8 mouse cellular contexts compared by ENCODE assay signal in the genomic region with DNA sequence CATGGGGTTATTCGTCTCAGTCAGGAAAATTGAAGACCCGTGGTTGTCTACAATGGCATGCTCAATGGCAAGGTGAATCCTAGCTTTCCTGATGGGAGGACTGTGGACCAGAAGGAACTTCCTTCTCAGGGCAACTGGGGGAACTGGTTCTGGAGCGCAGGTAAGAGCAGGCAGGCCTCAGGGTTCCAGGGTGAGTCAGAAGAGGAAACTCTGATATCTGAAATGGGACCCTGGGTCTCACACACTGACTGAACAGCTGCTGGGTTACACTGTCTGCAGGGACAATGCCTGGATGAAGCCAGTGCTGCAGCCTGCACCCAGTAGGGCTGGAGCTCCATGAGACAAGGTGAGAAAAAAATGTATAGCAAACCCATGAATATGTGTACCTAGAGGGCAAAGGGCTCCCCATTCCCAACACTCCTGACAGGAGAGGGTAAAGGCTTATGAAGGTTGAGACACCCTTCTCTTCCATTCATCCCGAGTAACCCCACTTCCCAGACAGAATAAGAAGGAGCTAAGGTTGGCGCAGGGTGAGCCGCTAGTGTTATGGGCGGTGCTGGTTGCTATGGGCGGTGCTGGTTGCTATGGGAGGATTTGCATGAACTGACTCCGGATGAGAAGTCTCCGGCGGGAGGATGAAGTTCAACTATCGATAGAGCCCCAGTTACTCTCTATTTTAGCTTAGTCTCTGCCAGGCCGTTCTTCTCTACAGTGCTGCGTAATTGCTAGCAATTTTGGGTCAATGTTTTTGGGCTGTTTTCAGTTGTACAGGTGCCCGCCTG. TPM values are rescaled to one million over a fixed set of nuclear protein-coding genes. Genes with fewer than 3 reads are reported as not detected.
DNase-seq lines count a peak whose midpoint lies in the region; ATAC-seq and TF ChIP-seq lines count a peak whose summit lies in the region.

No protein-coding gene starts in this region.

- peaks cover 36% of the 10 kb centered on the region for H3K27me3 ChIP-seq in CH12.LX (replicated peaks)
- H3K27me3 ChIP-seq in heart, embryonic 12.5 days (replicated peaks), result no peaks in the 10 kb centered on the region; the same call in 1 of the 2 replicates
- 0 out of 2 replicates have a peak, but pooled peaks cover 8% of the 10 kb centered on the region for H3K27me3 ChIP-seq in limb, embryonic 10.5 days (ENCODE audit: low read depth, poor library complexity, severe bottlenecking)
- H3K27me3 ChIP-seq in midbrain, embryonic 14.5 days (ENCODE audit: control insufficient read depth, insufficient read depth, low read length), result no peaks in the 10 kb centered on the region

- peak; percentile 82 for ATAC-seq in heart, embryonic 12.5 days (ENCODE audit: insufficient number of reproducible peaks, low FRiP score)
- no peak for ATAC-seq in midbrain, embryonic 14.5 days (ENCODE audit: low FRiP score, low TSS enrichment)

- TF ChIP-seq RAD21 in CH12.LX (IDR thresholded peaks at IDR 0.05; ENCODE audit: low read depth, low read length), result no peak

- H3K4me2 ChIP-seq in CH12.LX (ENCODE audit: insufficient read depth, low read depth, poor library complexity, severe bottlenecking), result peak overlapping the region; percentile 68
- 0 out of 2 replicates have a peak overlapping the region, but pooled peaks have one; percentile 1 for H3K4me2 ChIP-seq in heart, embryonic 12.5 days
- no peak overlapping the region for H3K4me2 ChIP-seq in midbrain, embryonic 14.5 days (ENCODE audit: low read length)

- H3K36me3 ChIP-seq in CH12.LX (replicated peaks in 1 of 2; ENCODE audit: control insufficient read depth in 1 of 2, insufficient read depth in 1 of 2, low read length in 1 of 2), result peaks cover 2 to 3% of the 10 kb centered on the region in 2 experiments
- peaks cover 21% of the 10 kb centered on the region for H3K36me3 ChIP-seq in heart, embryonic 12.5 days
- H3K36me3 ChIP-seq in limb, embryonic 10.5 days, result no peaks in the 10 kb centered on the region; the same call in 1 of the 2 replicates
- peaks cover 19% of the 10 kb centered on the region for H3K36me3 ChIP-seq in midbrain, embryonic 14.5 days (ENCODE audit: control insufficient read depth, insufficient read depth, low read length)

- no peak overlapping the region for H3K9ac ChIP-seq in CH12.LX (ENCODE audit: insufficient read depth, low read depth)
- H3K9ac ChIP-seq in heart, embryonic 12.5 days, result no peak overlapping the region
- no peak overlapping the region for H3K9ac ChIP-seq in midbrain, embryonic 14.5 days (replicated peaks; ENCODE audit: low read length)

- dilution Hi-C loops in CH12.LX (cut with MboI; ENCODE audit: extremely low pct_ligation_motif_present, extremely low pct_unique_long_range_greater_than_20kb, low sequenced_read_pairs), result no loop called here

- in situ Hi-C loops in CH12.LX (cut with MboI; ENCODE audit: low pct_ligation_motif_present, low pct_unique_long_range_greater_than_20kb, low sequenced_read_pairs), result no loop called here

- 25% methylated on average over 15 of the region's 15 CpGs for WGBS in heart, embryonic 12.5 days
- 17% methylated on average over 15 of the region's 15 CpGs for WGBS in limb, embryonic 10.5 days
- WGBS in midbrain, embryonic 14.5 days, result 18% methylated on average over 15 of the region's 15 CpGs

- no peak for TF ChIP-seq CTCF in CH12.LX (conservative IDR thresholded peaks at IDR 0.05 in 1 of 2, IDR thresholded peaks at IDR 0.05 in 1 of 2; ENCODE audit: low read depth in 2 of 2, low read length in 2 of 2)

- TF ChIP-seq EP300 in CH12.LX (IDR thresholded peaks at IDR 0.05; ENCODE audit: low read length), result no peak

- peaks cover 7 to 16% of the 10 kb centered on the region in 2 experiments; a peak in 3 of 4 replicates for H3K4me1 ChIP-seq in CH12.LX (ENCODE audit: control insufficient read depth in 1 of 2, insufficient read depth in 2 of 2)
- peaks cover 8% of the 10 kb centered on the region for H3K4me1 ChIP-seq in heart, embryonic 12.5 days (replicated peaks)
- H3K4me1 ChIP-seq in limb, embryonic 10.5 days, result peaks cover 27% of the 10 kb centered on the region
- 0 out of 2 replicates have a peak, but pooled peaks cover 2% of the 10 kb centered on the region for H3K4me1 ChIP-seq in midbrain, embryonic 14.5 days (ENCODE audit: control insufficient read depth, insufficient read depth, low read length)

- no peaks in the 10 kb centered on the region for H3K9me3 ChIP-seq in CH12.LX (replicated peaks; ENCODE audit: low read length)
- H3K9me3 ChIP-seq in heart, embryonic 12.5 days (replicated peaks), result no peaks in the 10 kb centered on the region
- H3K9me3 ChIP-seq in limb, embryonic 10.5 days (replicated peaks), result no peaks in the 10 kb centered on the region
- no peaks in the 10 kb centered on the region for H3K9me3 ChIP-seq in midbrain, embryonic 14.5 days (ENCODE audit: control insufficient read depth, low read length)

- H3K27ac ChIP-seq in CH12.LX (ENCODE audit: insufficient read depth, low read depth), result no peak overlapping the region
- no peak overlapping the region for H3K27ac ChIP-seq in heart, embryonic 12.5 days (ENCODE audit: poor library complexity, severe bottlenecking)
- no peak overlapping the region for H3K27ac ChIP-seq in limb, embryonic 10.5 days
- H3K27ac ChIP-seq in midbrain, embryonic 14.5 days (replicated peaks; ENCODE audit: low read depth, low read length), result no peak overlapping the region

- peak; percentile 79 for DNase-seq in CH12.LX (ENCODE audit: extremely low read depth)
- peak; percentile 82 for DNase-seq in c-Kit-positive CD71-positive TER-119-positive erythroid progenitor cells, embryonic 14.5 days (ENCODE audit: low spot score)
- peak; percentile 79 for DNase-seq in limb, embryonic 10.5 days (ENCODE audit: low spot score)
- DNase-seq in midbrain, embryonic 14.5 days, result peak; percentile 51
- DNase-seq in thymus, postnatal 36 days, result peak; percentile 70
- DNase-seq in gastrocnemius, postnatal 10 days, result no peak
- DNase-seq in cerebellum, postnatal 36 days, result no peak

- H3K4me3 ChIP-seq in CH12.LX (replicated peaks in 1 of 3; ENCODE audit: low read depth in 2 of 3, low read length in 2 of 3, poor library complexity in 1 of 3), result peak overlapping the region in 1 of 3 experiments; percentile 14
- no peak overlapping the region for H3K4me3 ChIP-seq in heart, embryonic 12.5 days
- H3K4me3 ChIP-seq in limb, embryonic 10.5 days, result no peak overlapping the region
- H3K4me3 ChIP-seq in midbrain, embryonic 14.5 days (replicated peaks; ENCODE audit: low read depth, low read length), result no peak overlapping the region

- no peak for TF ChIP-seq POLR2A in CH12.LX (IDR thresholded peaks at IDR 0.05; ENCODE audit: low read depth, low read length)

- no peaks in the 10 kb centered on the region for H3K79me2 ChIP-seq in CH12.LX (replicated peaks; ENCODE audit: control insufficient read depth, extremely low read depth, insufficient read depth, poor library complexity, severe bottlenecking)

TF ChIP-seq in CH12.LX, 34 proteins besides CTCF, POLR2A, EP300 and RAD21:
- TF ChIP-seq MXI1 (IDR thresholded peaks at IDR 0.05; ENCODE audit: low read depth, low read length) (peak; percentile 79), ZMIZ1 (IDR thresholded peaks at IDR 0.05; ENCODE audit: low read depth, low read length) (no peak)
TF ChIP-seq in CH12.LX: peak in this region for 1.

RNA-seq across cellular contexts. Expression of a gene that starts 19.4 kb away (rescaled TPM):
- total RNA-seq in CH12.LX (2012; rRNA removed) (1.0 and 1.4 TPM in 2 replicates), CH12.LX (2014; rRNA removed) (not detected in 2 replicates)
- not detected in 2 replicates for polyA plus RNA-seq in CH12.LX (2012; ENCODE audit: insufficient read length, low read depth)
- 108 TPM in 2 replicates for polyA plus RNA-seq in heart, embryonic 12.5 days (2016; fragmentation: Nextera tagmentation; extraction: Ambion mirVana)
- polyA plus RNA-seq in limb, embryonic 10.5 days (2016; fragmentation: Nextera tagmentation; extraction: Ambion mirVana), result 45.7 and 47.6 TPM in 2 replicates
- polyA plus RNA-seq in midbrain, embryonic 14.5 days (2014; fragmentation: Nextera tagmentation; extraction: Ambion mirVana), result 124 and 177 TPM in 2 replicates
- 10 to 100 TPM; 25.3 to 27.2 TPM for total RNA-seq in gastrocnemius, postnatal 10 days (2021)

RNA-seq across cellular contexts. Expression of a gene that starts 24.4 kb away (rescaled TPM):
- 26.2 and 28.8 TPM in 2 replicates for total RNA-seq in CH12.LX (2012; rRNA removed)
- total RNA-seq in CH12.LX (2014; rRNA removed), result 31.2 and 35.2 TPM in 2 replicates
- 79.7 TPM in 2 replicates for polyA plus RNA-seq in CH12.LX (2012; ENCODE audit: insufficient read length, low read depth)
- 27.1 and 27.6 TPM in 2 replicates for polyA plus RNA-seq in heart, embryonic 12.5 days (2016; fragmentation: Nextera tagmentation; extraction: Ambion mirVana)
- polyA plus RNA-seq in limb, embryonic 10.5 days (2016; fragmentation: Nextera tagmentation; extraction: Ambion mirVana), result 41.2 and 43.5 TPM in 2 replicates
- polyA plus RNA-seq in midbrain, embryonic 14.5 days (2014; fragmentation: Nextera tagmentation; extraction: Ambion mirVana), result 23.2 and 28.6 TPM in 2 replicates
- total RNA-seq in gastrocnemius, postnatal 10 days (2021), result 10 to 100 TPM in 1 of 2 experiments, 1 to 10 TPM in 1; 6.7 to 10.3 TPM

Comparison
In these comparisons a context has a peak if more than half of its experiments do, and no peak if none do; other contexts are left out.
1. DNase-seq: peak in CH12.LX (single experiment), c-Kit-positive CD71-positive TER-119-positive erythroid progenitor cells, embryonic 14.5 days (single experiment), limb, embryonic 10.5 days (single experiment), midbrain, embryonic 14.5 days (single experiment) and thymus, postnatal 36 days (2 of 2); none in gastrocnemius, postnatal 10 days (single experiment) and cerebellum, postnatal 36 days (0 of 2).
2. RNA of a gene that starts 19.4 kb away (polyA plus RNA-seq): 124 to 177 TPM in midbrain, embryonic 14.5 days, 108 TPM in heart, embryonic 12.5 days and 45.7 to 47.6 TPM in limb, embryonic 10.5 days; not detected in CH12.LX; every median in the first group is over 10 times any median in the second.